Mouse (Mus musculus): Measurements from ENCODE around the gene Dock8. TPM values are rescaled to one million over a fixed set of nuclear protein-coding genes. Genes with fewer than 3 reads are reported as not detected.

Dock8 gene
- total and polyA plus RNA-seq, 3 experiments = 9.8 to 37.5 (median 22.4) TPM

- TF ChIP-seq UBTF (IDR thresholded peaks at IDR 0.05; ENCODE audit: low read depth, low read length) (peak; percentile 55; the same call in 1 of the 2 replicates), PAX5 (IDR thresholded peaks at IDR 0.05; ENCODE audit: low read length) (no peak), SMC3 (IDR thresholded peaks at IDR 0.05; ENCODE audit: low read depth, low read length) (peak; percentile 20; the same call in 1 of the 2 replicates), NELFE (IDR thresholded peaks at IDR 0.05; ENCODE audit: low read depth, low read length) (peak; percentile 70), SIN3A (IDR thresholded peaks at IDR 0.05; ENCODE audit: low read length) (peak; percentile 76), MAFK (IDR thresholded peaks at IDR 0.05; ENCODE audit: insufficient replicate concordance, low read length) (peak; percentile 40; the same call in 1 of the 2 replicates), ZC3H11A (IDR thresholded peaks at IDR 0.05; ENCODE audit: low read depth, low read length) (no peak), POLR2A (IDR thresholded peaks at IDR 0.05; ENCODE audit: low read depth, low read length) (peak; percentile 61), TBP (conservative IDR thresholded peaks at IDR 0.05; ENCODE audit: low read depth, low read length) (peak; percentile 86), JUN (IDR thresholded peaks at IDR 0.05; ENCODE audit: insufficient read depth, low read depth, low read length) (0 out of 2 replicates have a peak, but pooled peaks have one; percentile 4), RCOR1 (conservative IDR thresholded peaks at IDR 0.05; ENCODE audit: low read depth, low read length) (peak; percentile 38; the same call in 1 of the 2 replicates), MXI1 (IDR thresholded peaks at IDR 0.05; ENCODE audit: low read depth, low read length) (peak; percentile 82), BHLHE40 (IDR thresholded peaks at IDR 0.05; ENCODE audit: low read depth, low read length) (peak; percentile 66), CTCF (conservative IDR thresholded peaks at IDR 0.05 in 1 of 2, IDR thresholded peaks at IDR 0.05 in 1 of 2; ENCODE audit: low read depth in 2 of 2, low read length in 2 of 2) (no peak)
Observed at GRCm38 (mm10) chr19:25052355-25052754, 53.0 kb downstream of the Dock8 start (continued).

- peak overlapping the region; percentile 64 to 88 (median 80) for H3K4me3 ChIP-seq (replicated peaks in 1 of 3; ENCODE audit: low read depth in 2 of 3, low read length in 2 of 3, poor library complexity in 1 of 3)
Observed at GRCm38 (mm10) chr19:25053152-25053551, 53.8 kb downstream of the Dock8 start.

More at GRCm38 (mm10) chr19:25053152-25053551, 53.8 kb downstream of the Dock8 start:
- in situ Hi-C loops (cut with MboI; ENCODE audit: low pct_ligation_motif_present, low pct_unique_long_range_greater_than_20kb, low sequenced_read_pairs) = no loop called here
- no peak for DNase-seq (ENCODE audit: extremely low read depth)
- Histone ChIP-seq H3K79me2 (replicated peaks; ENCODE audit: control insufficient read depth, extremely low read depth, insufficient read depth, poor library complexity, severe bottlenecking) (peaks cover 51% of the 10 kb centered on the region), H3K9me3 (replicated peaks; ENCODE audit: low read length) (no peaks in the 10 kb centered on the region), H3K27ac (ENCODE audit: insufficient read depth, low read depth) (peak overlapping the region; percentile 97), H3K9ac (ENCODE audit: insufficient read depth, low read depth) (peak overlapping the region; percentile 96), H3K27me3 (replicated peaks) (no peaks in the 10 kb centered on the region), H3K4me2 (ENCODE audit: insufficient read depth, low read depth, poor library complexity, severe bottlenecking) (peak overlapping the region; percentile 74), H3K4me1 (ENCODE audit: control insufficient read depth in 1 of 2, insufficient read depth in 2 of 2) (peaks cover 20 to 51% of the 10 kb centered on the region in 2 experiments), H3K36me3 (replicated peaks in 1 of 2; ENCODE audit: control insufficient read depth in 1 of 2, insufficient read depth in 1 of 2, low read length in 1 of 2) (peaks cover 12 to 29% of the 10 kb centered on the region in 2 experiments)
- dilution Hi-C loops (cut with MboI; ENCODE audit: extremely low pct_ligation_motif_present, extremely low pct_unique_long_range_greater_than_20kb, low sequenced_read_pairs) = no loop called here
- TF ChIP-seq JUND (conservative IDR thresholded peaks at IDR 0.05; ENCODE audit: low read depth, low read length) (no peak), POLR2A (IDR thresholded peaks at IDR 0.05; ENCODE audit: low read depth, low read length) (0 out of 2 replicates have a peak, but pooled peaks have one; percentile 23), SIN3A (IDR thresholded peaks at IDR 0.05; ENCODE audit: low read length) (peak; percentile 53), ELF1 (IDR thresholded peaks at IDR 0.05; ENCODE audit: low read depth, low read length) (no peak), ETS1 (conservative IDR thresholded peaks at IDR 0.05; ENCODE audit: low read depth, low read length) (no peak), NRF1 (IDR thresholded peaks at IDR 0.05; ENCODE audit: low read depth, low read length) (no peak), E2F4 (IDR thresholded peaks at IDR 0.05; ENCODE audit: insufficient replicate concordance, low read depth, low read length) (no peak), MAX (IDR thresholded peaks at IDR 0.05; ENCODE audit: low read length) (0 out of 2 replicates have a peak, but pooled peaks have one; percentile 19), GABPA (IDR thresholded peaks at IDR 0.05; ENCODE audit: insufficient replicate concordance, low read depth, low read length) (no peak), TCF12 (IDR thresholded peaks at IDR 0.05; ENCODE audit: low read depth, low read length) (no peak), CHD1 (IDR thresholded peaks at IDR 0.05; ENCODE audit: low read depth, low read length) (no peak), PAX5 (IDR thresholded peaks at IDR 0.05; ENCODE audit: low read length) (no peak), NELFE (IDR thresholded peaks at IDR 0.05; ENCODE audit: low read depth, low read length) (peak; percentile 36; the same call in 1 of the 2 replicates), TBP (conservative IDR thresholded peaks at IDR 0.05; ENCODE audit: low read depth, low read length) (no peak), USF2 (conservative IDR thresholded peaks at IDR 0.05; ENCODE audit: low read depth, low read length) (no peak), MEF2A (IDR thresholded peaks at IDR 0.05; ENCODE audit: borderline replicate concordance, low read depth, low read length) (no peak), MYC (IDR thresholded peaks at IDR 0.05; ENCODE audit: low read depth, low read length) (0 out of 2 replicates have a peak, but pooled peaks have one; percentile 39), MXI1 (IDR thresholded peaks at IDR 0.05; ENCODE audit: low read depth, low read length) (peak; percentile 39), RAD21 (IDR thresholded peaks at IDR 0.05; ENCODE audit: low read depth, low read length) (no peak), MAZ (IDR thresholded peaks at IDR 0.05; ENCODE audit: low read depth, low read length) (no peak)
